Mouse (Mus musculus) lung, adult 2 months (tissue): ENCODE data around the gene Fry.

ENCODE experiments used
- CTCF ChIP-seq: fragments of 200-500 bp; IDR thresholded peaks from 2 replicates; pipeline ENCODE4 v1.5.1; 2011; ENCODE audit warnings: mild to moderate bottlenecking, low read length, control low read depth; ENCODE audit not compliant: insufficient read depth
- POLR2A ChIP-seq: fragments of 200-500 bp; IDR thresholded peaks from 2 replicates; pipeline ENCODE4 v1.6.1; 2011; ENCODE audit warnings: low read depth, mild to moderate bottlenecking, control low read depth, low read length, borderline replicate concordance; ENCODE audit errors: extremely low read depth

GRCm38 (mm10) chr5:150436629-150437389, 318.4 kb downstream of the Fry start:
- no peak for TF ChIP-seq CTCF
- no peak for TF ChIP-seq POLR2A
